Mouse (Mus musculus) thymus, adult 2 months (tissue): Measurements from ENCODE around the gene Ass1. TPM values are rescaled to one million over a fixed set of nuclear protein-coding genes. Genes with fewer than 3 reads are reported as not detected.

ENCODE experiments used
- DNase-seq: peaks from one replicate; pipeline ENCODE4 v3.0.0; 2021
- H3K27ac ChIP-seq: fragments of 200-500 bp; 2 replicates; pipeline ENCODE4 v1.5.1; 2012; ENCODE audit warnings: low read length, control low read depth; ENCODE audit not compliant: control insufficient read depth, insufficient read depth
- H3K27me3 ChIP-seq: fragments of 200-500 bp; 2 replicates; pipeline ENCODE4 v1.6.1; 2012; ENCODE audit warnings: mild to moderate bottlenecking, low read length, moderate library complexity, mixed read lengths; ENCODE audit not compliant: control insufficient read depth, insufficient read depth
- H3K36me3 ChIP-seq: fragments of 200-500 bp; 2 replicates; pipeline ENCODE4 v1.6.1; 2012; ENCODE audit warnings: mild to moderate bottlenecking, low read length, moderate library complexity; ENCODE audit not compliant: control insufficient read depth, insufficient read depth
- H3K4me1 ChIP-seq: fragments of 200-500 bp; replicated peaks from 2 replicates; pipeline ENCODE4 v1.6.1; 2012; ENCODE audit warnings: low read length; ENCODE audit not compliant: control insufficient read depth, insufficient read depth
- H3K4me3 ChIP-seq: fragments of 200-500 bp; 2 replicates; pipeline ENCODE4 v1.5.1; 2012; ENCODE audit warnings: mild to moderate bottlenecking, low read length, control low read depth, moderate library complexity; ENCODE audit not compliant: control insufficient read depth, insufficient read depth
- CTCF ChIP-seq: fragments of 200-500 bp; IDR thresholded peaks from 2 replicates; pipeline ENCODE4 v1.5.1; 2012; ENCODE audit warnings: mild to moderate bottlenecking, control low read depth, low read length, moderate library complexity, borderline replicate concordance; ENCODE audit not compliant: control insufficient read depth, poor library complexity, insufficient read depth; ENCODE audit errors: extremely low read depth
- POLR2A ChIP-seq: fragments of 200-500 bp; IDR thresholded peaks from 2 replicates; pipeline ENCODE4 v1.6.1; 2012; ENCODE audit warnings: mild to moderate bottlenecking, low read length, control low read depth, moderate library complexity; ENCODE audit not compliant: control insufficient read depth, poor library complexity, insufficient read depth; ENCODE audit errors: extremely low read depth
- WGBS: fragments of 180-500 bp; shearing (Covaris S2); methylation state at CpG from one replicate; pipeline ENCODE4 v1.1.7; 2018; 5-methylcytosine and 5-hydroxymethylcytosine counted together
- polyA plus RNA-seq: library from polyadenylated mRNA; depleted of rRNA; stranded (reverse); fragments of >200 nt; gene quantifications from 2 replicates; pipeline ENCODE4 v1.2.3, GENCODE M21; 2012

Ass1 gene
- polyA plus RNA-seq, 1 experiment = 36.3 TPM

- H3K4me1 ChIP-seq = no peaks in the 10 kb centered on the region
These were observed 46.5 kb downstream of the Ass1 start for GRCm38 (mm10) chr2:31516557-31516956.

DNA sequence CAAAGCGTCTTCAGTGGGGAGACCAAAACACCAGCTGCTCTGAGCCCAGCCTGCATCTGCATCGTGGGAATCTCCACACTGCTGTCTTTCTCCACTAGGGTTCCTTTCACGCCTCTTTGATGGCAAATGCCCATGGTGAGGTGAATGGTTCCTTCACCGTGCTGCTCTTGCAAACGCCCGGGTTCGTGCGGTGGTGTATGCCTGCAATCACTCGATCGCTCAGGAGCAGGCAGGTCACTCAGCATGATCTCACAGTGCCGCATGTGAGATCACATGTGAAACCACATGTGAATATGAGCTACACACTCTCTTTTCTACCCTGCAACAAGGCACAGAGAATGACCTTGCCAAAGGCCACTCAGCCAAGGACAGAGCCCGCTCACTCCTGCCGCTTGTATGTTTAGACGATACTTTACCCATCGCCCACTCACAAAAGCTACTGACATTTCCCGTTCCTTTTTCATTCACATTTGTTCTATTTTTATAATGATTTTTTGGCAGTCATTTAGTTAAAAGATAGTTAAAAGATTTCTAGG is 51.9 kb downstream of the Ass1 start:
- Histone ChIP-seq H3K4me1 (no peaks in the 10 kb centered on the region), H3K27ac (no peak overlapping the region), H3K36me3 (no peaks in the 10 kb centered on the region), H3K4me3 (no peak overlapping the region), H3K27me3 (no peaks in the 10 kb centered on the region)
- 94% methylated on average over 16 of the region's 16 CpGs for WGBS
- TF ChIP-seq POLR2A (no peak), CTCF (no peak)
- no peak for DNase-seq

More at GRCm38 (mm10) chr2:31516557-31516956, 46.5 kb downstream of the Ass1 start:
- WGBS = 95% methylated on average over 12 of the region's 12 CpGs
- DNase-seq = no peak
- Histone ChIP-seq H3K4me3 (no peak overlapping the region), H3K27ac (no peak overlapping the region), H3K36me3 (0 out of 2 replicates have a peak, but pooled peaks cover 6% of the 10 kb centered on the region), H3K27me3 (no peaks in the 10 kb centered on the region)
- no peak for TF ChIP-seq CTCF
- TF ChIP-seq POLR2A = no peak

DNA sequence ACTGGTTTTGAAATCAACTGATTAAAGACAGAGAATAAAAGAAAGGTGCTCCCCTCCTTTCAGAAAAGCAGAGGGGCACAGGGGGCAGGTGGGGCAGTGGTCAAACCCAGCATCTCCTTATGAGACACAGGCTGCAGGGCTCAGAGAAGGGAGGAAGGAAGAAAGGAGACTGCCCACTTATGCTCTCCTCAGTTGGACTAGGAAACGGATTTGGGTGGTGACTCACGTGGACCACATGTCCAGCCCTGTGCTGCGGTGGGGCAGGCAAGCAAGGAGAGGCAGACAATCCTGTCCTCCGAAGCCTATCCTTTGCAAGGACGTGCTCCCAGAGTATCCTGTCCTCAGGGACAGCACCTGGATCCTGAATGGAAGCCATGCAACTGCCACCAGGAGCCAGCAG is 54.6 kb downstream of the Ass1 start:
- WGBS = 80% methylated on average over 5 of the region's 5 CpGs
- no peak for DNase-seq
- Histone ChIP-seq H3K27me3 (no peaks in the 10 kb centered on the region), H3K36me3 (no peaks in the 10 kb centered on the region), H3K4me3 (no peak overlapping the region), H3K4me1 (no peaks in the 10 kb centered on the region), H3K27ac (no peak overlapping the region)
- TF ChIP-seq CTCF (no peak), POLR2A (no peak)

DNA sequence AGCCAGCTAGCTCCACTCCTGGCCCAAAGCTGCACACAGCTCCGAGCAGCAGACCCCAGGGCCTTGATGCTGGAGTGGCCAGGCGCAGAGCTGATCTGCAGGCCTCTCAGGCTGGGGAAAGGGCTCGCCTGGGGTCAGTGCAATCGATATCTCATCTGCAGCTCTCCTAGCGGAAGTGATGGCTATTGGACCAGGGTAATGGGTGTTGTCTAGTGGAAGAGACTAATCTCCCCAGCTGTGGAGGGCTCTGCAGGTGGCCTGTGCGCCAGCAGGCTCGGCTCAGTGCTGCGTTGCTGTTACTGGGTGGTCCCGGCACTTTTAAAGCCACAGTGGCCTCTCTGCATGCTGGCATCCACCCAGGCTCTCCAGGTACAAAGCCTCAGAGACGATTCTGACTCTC is 55.8 kb downstream of the Ass1 start:
- no peak for DNase-seq
- TF ChIP-seq CTCF (no peak), POLR2A (no peak)
- WGBS = 83% methylated on average over 10 of the region's 10 CpGs
- Histone ChIP-seq H3K27me3 (no peaks in the 10 kb centered on the region), H3K4me1 (no peaks in the 10 kb centered on the region), H3K27ac (no peak overlapping the region), H3K36me3 (no peaks in the 10 kb centered on the region), H3K4me3 (no peak overlapping the region)

GRCm38 (mm10) chr2:31530201-31530600 is 60.2 kb downstream of the Ass1 start:
- Histone ChIP-seq H3K4me3 (no peak overlapping the region), H3K4me1 (no peaks in the 10 kb centered on the region), H3K27ac (no peak overlapping the region), H3K36me3 (no peaks in the 10 kb centered on the region), H3K27me3 (no peaks in the 10 kb centered on the region)
- no peak for DNase-seq
- TF ChIP-seq CTCF (no peak), POLR2A (no peak)
- 83% methylated on average over 5 of the region's 5 CpGs for WGBS

- TF ChIP-seq POLR2A = no peak
- TF ChIP-seq CTCF = no peak
- 74% methylated on average over 5 of the region's 5 CpGs for WGBS
- no peak overlapping the region for H3K27ac ChIP-seq
These were observed 67.0 kb downstream of the Ass1 start for GRCm38 (mm10) chr2:31537054-31537453.

GRCm38 (mm10) chr2:31538745-31539144 is 68.7 kb downstream of the Ass1 start:
- H3K27me3 ChIP-seq = no peaks in the 10 kb centered on the region
- H3K4me1 ChIP-seq = peaks cover 3% of the 10 kb centered on the region; the same call in 1 of the 2 replicates
- DNase-seq = no peak
- H3K4me3 ChIP-seq = no peak overlapping the region
- H3K27ac ChIP-seq = no peak overlapping the region
- H3K36me3 ChIP-seq = no peaks in the 10 kb centered on the region
- TF ChIP-seq CTCF (no peak), POLR2A (no peak)
- WGBS = 77% methylated on average over 5 of the region's 5 CpGs

More at GRCm38 (mm10) chr2:31537054-31537453, 67.0 kb downstream of the Ass1 start:
- H3K36me3 ChIP-seq = no peaks in the 10 kb centered on the region
- peaks cover 3% of the 10 kb centered on the region; the same call in 1 of the 2 replicates for H3K4me1 ChIP-seq
- no peak for DNase-seq
- no peak overlapping the region for H3K4me3 ChIP-seq
- no peaks in the 10 kb centered on the region for H3K27me3 ChIP-seq
